In genomic region chr19:40588293-40588654, GRCm38 (mm10) we compare ENCODE assay signal across 8 mouse cellular contexts. TPM values are rescaled to one million over a fixed set of nuclear protein-coding genes. Genes with fewer than 3 reads are reported as not detected.
A peak's percentile ranks its signal among the peaks of the same experiment; 100 is the strongest.
DNase-seq lines count a peak whose midpoint lies in the region; ATAC-seq and TF ChIP-seq lines count a peak whose summit lies in the region.

Aldh18a1 (minus strand) TSS chr19:40588463.

- no peaks in the 10 kb centered on the region for H3K9me3 ChIP-seq in embryonic facial prominence, embryonic 13.5 days
- no peaks in the 10 kb centered on the region for H3K9me3 ChIP-seq in limb, embryonic 12.5 days
- no peaks in the 10 kb centered on the region for H3K9me3 ChIP-seq in midbrain, embryonic 15.5 days

- peak within 1 kb of the TSS; percentile 82 for H3K4me2 ChIP-seq in embryonic facial prominence, embryonic 13.5 days
- peak within 1 kb of the TSS; percentile 73 for H3K4me2 ChIP-seq in limb, embryonic 12.5 days
- H3K4me2 ChIP-seq in midbrain, embryonic 15.5 days = peak within 1 kb of the TSS; percentile 74

- no peak for TF ChIP-seq POLR2A in kidney, adult 2 months (IDR thresholded peaks at IDR 0.05; ENCODE audit: low read depth, low read length)
- TF ChIP-seq POLR2A in spleen, adult 2 months (IDR thresholded peaks at IDR 0.05; ENCODE audit: low read depth, low read length) = no peak; the same call in 1 of the 2 replicates

- H3K4me3 ChIP-seq in embryonic facial prominence, embryonic 13.5 days = peak within 1 kb of the TSS; percentile 81
- H3K4me3 ChIP-seq in kidney, adult 2 months (ENCODE audit: insufficient read depth, low read depth, low read length) = peak within 1 kb of the TSS; percentile 87
- H3K4me3 ChIP-seq in limb, embryonic 12.5 days (replicated peaks) = peak within 1 kb of the TSS; percentile 81
- H3K4me3 ChIP-seq in midbrain, embryonic 15.5 days = peak within 1 kb of the TSS; percentile 52
- H3K4me3 ChIP-seq in spleen, adult 2 months (ENCODE audit: extremely low read depth, insufficient read depth, insufficient read length) = peak within 1 kb of the TSS; percentile 95

- peak; percentile 96 for DNase-seq in 3134 (ENCODE audit: extremely low read depth, insufficient read length, low spot score)
- DNase-seq in adrenal gland, postnatal 36 days = peak; percentile 95 to 96
- peak; percentile 93 to 95 for DNase-seq in heart, adult 18-20 months
- DNase-seq in kidney, adult 2 months = peak; percentile 88
- DNase-seq in spleen, adult 2 months (ENCODE audit: low read depth in 1 of 2, low spot score in 2 of 2) = peak; percentile 86

- peak within 1 kb of the TSS; percentile 84 for H3K9ac ChIP-seq in embryonic facial prominence, embryonic 13.5 days
- H3K9ac ChIP-seq in limb, embryonic 12.5 days (replicated peaks) = peak within 1 kb of the TSS; percentile 72
- peak within 1 kb of the TSS; percentile 62 for H3K9ac ChIP-seq in midbrain, embryonic 15.5 days

- under 1% methylated on average over 34 of the region's 34 CpGs for WGBS in embryonic facial prominence, embryonic 13.5 days
- WGBS in kidney, adult 2 months = under 1% methylated on average over 34 of the region's 34 CpGs
- WGBS in limb, embryonic 12.5 days = under 1% methylated on average over 34 of the region's 34 CpGs
- WGBS in midbrain, embryonic 15.5 days = under 1% methylated on average over 34 of the region's 34 CpGs
- WGBS in spleen, adult 2 months = under 1% methylated on average over 34 of the region's 34 CpGs

- ATAC-seq in embryonic facial prominence, embryonic 13.5 days (ENCODE audit: insufficient number of reproducible peaks, insufficient read depth, low FRiP score, low TSS enrichment, low read depth) = peak; percentile 96
- peak; percentile 87 for ATAC-seq in limb, embryonic 12.5 days (ENCODE audit: insufficient number of reproducible peaks, insufficient read depth, low FRiP score, low TSS enrichment, low read depth)
- peak; percentile 97 for ATAC-seq in midbrain, embryonic 15.5 days (replicated peaks)

- H3K27ac ChIP-seq in embryonic facial prominence, embryonic 13.5 days = peak within 1 kb of the TSS; percentile 74
- no peak within 1 kb of the TSS for H3K27ac ChIP-seq in kidney, adult 2 months (ENCODE audit: insufficient read depth, low read depth, low read length)
- H3K27ac ChIP-seq in limb, embryonic 12.5 days = peak within 1 kb of the TSS; percentile 67
- H3K27ac ChIP-seq in midbrain, embryonic 15.5 days = peak within 1 kb of the TSS; percentile 82
- peak within 1 kb of the TSS; percentile 75 for H3K27ac ChIP-seq in spleen, adult 2 months (ENCODE audit: insufficient read depth, low read length)

- TF ChIP-seq CTCF in kidney, adult 2 months (conservative IDR thresholded peaks at IDR 0.05; ENCODE audit: insufficient read depth, insufficient read length, low read depth, low read length) = no peak
- no peak for TF ChIP-seq CTCF in spleen, adult 2 months (IDR thresholded peaks at IDR 0.05; ENCODE audit: extremely low read depth, insufficient read depth, insufficient read length, insufficient replicate concordance)

- no peaks in the 10 kb centered on the region for H3K27me3 ChIP-seq in embryonic facial prominence, embryonic 13.5 days
- H3K27me3 ChIP-seq in kidney, adult 2 months (replicated peaks; ENCODE audit: control insufficient read depth, insufficient read depth, low read length) = no peaks in the 10 kb centered on the region
- no peaks in the 10 kb centered on the region; the same call in 1 of the 2 replicates for H3K27me3 ChIP-seq in limb, embryonic 12.5 days
- no peaks in the 10 kb centered on the region for H3K27me3 ChIP-seq in midbrain, embryonic 15.5 days (replicated peaks)
- H3K27me3 ChIP-seq in spleen, adult 2 months (ENCODE audit: control insufficient read depth, insufficient read depth, low read length) = no peaks in the 10 kb centered on the region

- H3K4me1 ChIP-seq in embryonic facial prominence, embryonic 13.5 days = peaks cover 17% of the 10 kb centered on the region
- no peaks in the 10 kb centered on the region for H3K4me1 ChIP-seq in kidney, adult 2 months (ENCODE audit: control insufficient read depth, insufficient read depth, low read length)
- peaks cover 14% of the 10 kb centered on the region for H3K4me1 ChIP-seq in limb, embryonic 12.5 days (replicated peaks)
- H3K4me1 ChIP-seq in midbrain, embryonic 15.5 days = peaks cover 21% of the 10 kb centered on the region
- H3K4me1 ChIP-seq in spleen, adult 2 months (ENCODE audit: control insufficient read depth, insufficient read depth, insufficient read length) = no peaks in the 10 kb centered on the region

- peaks cover 12% of the 10 kb centered on the region for H3K36me3 ChIP-seq in embryonic facial prominence, embryonic 13.5 days
- H3K36me3 ChIP-seq in kidney, adult 2 months (ENCODE audit: control insufficient read depth, insufficient read depth, low read length) = no peaks in the 10 kb centered on the region
- peaks cover 10% of the 10 kb centered on the region; the same call in 1 of the 2 replicates for H3K36me3 ChIP-seq in limb, embryonic 12.5 days
- H3K36me3 ChIP-seq in midbrain, embryonic 15.5 days (replicated peaks) = no peaks in the 10 kb centered on the region
- no peaks in the 10 kb centered on the region for H3K36me3 ChIP-seq in spleen, adult 2 months (ENCODE audit: control insufficient read depth, insufficient read depth, low read length)

RNA-seq across cellular contexts. Expression of gene Aldh18a1, which starts in this region (rescaled TPM):
- total RNA-seq in adrenal gland, postnatal 36 days (2021) = 10 to 100 TPM; 19.2 to 35.1 TPM
- polyA plus RNA-seq in embryonic facial prominence, embryonic 13.5 days (2015; fragmentation: Nextera tagmentation; extraction: Ambion mirVana) = 73.4 and 75.1 TPM in 2 replicates
- total RNA-seq in heart, adult 18-20 months (2021) = 1 to 10 TPM; 6.4 to 7.9 TPM
- polyA plus RNA-seq in kidney, adult 2 months (2012; rRNA removed) = 3.5 and 4.1 TPM in 2 replicates
- 83.2 and 86.5 TPM in 2 replicates for polyA plus RNA-seq in limb, embryonic 12.5 days (2016; fragmentation: Nextera tagmentation; extraction: Ambion mirVana)
- 60.5 and 63.8 TPM in 2 replicates for polyA plus RNA-seq in midbrain, embryonic 15.5 days (2015; fragmentation: Nextera tagmentation; extraction: Ambion mirVana)
- 18.0 and 27.1 TPM in 2 replicates for polyA plus RNA-seq in spleen, adult 2 months (2012; rRNA removed)
